Mouse (Mus musculus) lung, adult 2 months (tissue): ENCODE results near the gene Btk.

Source experiments
- CTCF ChIP-seq: fragments of 200-500 bp; IDR thresholded peaks from 2 replicates; pipeline ENCODE4 v1.5.1; 2011; ENCODE audit warnings: mild to moderate bottlenecking, low read length, control low read depth; ENCODE audit not compliant: insufficient read depth
- POLR2A ChIP-seq: fragments of 200-500 bp; IDR thresholded peaks from 2 replicates; pipeline ENCODE4 v1.6.1; 2011; ENCODE audit warnings: low read depth, mild to moderate bottlenecking, control low read depth, low read length, borderline replicate concordance; ENCODE audit errors: extremely low read depth

DNA sequence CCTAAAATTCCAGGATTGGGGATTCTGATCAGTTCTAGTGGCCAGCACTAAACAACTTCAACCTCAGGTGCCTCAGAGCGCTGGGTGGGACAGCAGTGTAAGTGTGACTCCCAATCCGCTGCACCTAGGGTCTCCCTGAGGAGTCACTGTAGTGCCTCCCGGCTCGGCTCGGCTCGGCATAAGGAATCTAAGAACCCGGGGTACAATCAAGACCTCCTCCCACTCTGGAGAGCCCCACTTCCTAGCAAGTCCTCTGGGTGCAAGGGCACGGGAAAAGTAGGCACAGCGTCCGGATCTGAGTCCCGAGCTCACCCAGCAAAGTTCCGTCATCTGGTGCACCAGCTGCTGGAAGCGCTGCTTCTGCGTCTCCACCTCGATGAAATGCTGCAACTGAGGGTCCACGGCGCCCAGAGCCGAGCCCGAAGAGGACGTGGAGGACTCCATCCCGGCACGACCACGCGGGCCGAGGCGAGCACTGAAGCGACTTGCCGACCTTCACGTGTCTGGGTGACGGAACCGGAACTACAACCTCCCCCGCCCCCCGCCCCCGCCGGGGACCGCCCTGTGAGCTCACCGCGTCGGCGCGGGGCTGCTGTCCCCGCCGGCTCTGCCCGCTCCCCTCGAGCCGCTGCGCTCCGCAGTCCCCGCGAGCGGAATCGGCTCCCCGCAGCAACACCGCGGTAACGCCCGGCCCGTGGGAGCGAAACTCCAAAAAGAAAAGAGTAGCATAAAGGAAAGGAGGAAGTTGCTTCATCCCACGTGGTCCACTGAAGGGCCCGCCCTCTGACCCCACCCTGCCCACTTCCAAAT is 42.0 kb downstream of the Btk start, which contains the start of gene Timm8a1:
- TF ChIP-seq CTCF (no peak), POLR2A (no peak)
